ENCODE assay signal across 24 mouse cellular contexts in genomic region chr2:179937091-179937490, GRCm38 (mm10). TPM values are rescaled to one million over a fixed set of nuclear protein-coding genes. Genes with fewer than 3 reads are reported as not detected.
DNase-seq lines count a peak whose midpoint lies in the region; ATAC-seq and TF ChIP-seq lines count a peak whose summit lies in the region.
"Had no signal": no experiment of that assay in that cellular context is flagged by ENCODE, and none has a peak within 500 bp of the region (broad histone marks: within the 10 kb centered on the region; RNA-seq: fewer than 3 reads in every experiment).

No protein-coding gene starts in this region.

- WGBS in bone marrow, adult 2 months: 5% methylated on average over 4 of the region's 4 CpGs

- peaks cover 13% of the 10 kb centered on the region for H3K4me1 ChIP-seq in bone marrow, adult 2 months (ENCODE audit: control insufficient read depth, insufficient read depth, low read length)
- H3K4me1 ChIP-seq: intestine, embryonic 15.5 days had no signal

- peak; percentile 75 for DNase-seq in 416B (ENCODE audit: low read depth)
- no peak for DNase-seq in embryo, embryonic 10 days (ENCODE audit: low spot score)
- DNase-seq in thymus, postnatal 36 days: no peak
- no peak for DNase-seq in gastrocnemius, postnatal 10 days
- DNase-seq: adrenal gland, postnatal 10 days; B cell, adult 2 months; cerebellum, adult 2 months; cerebellum, postnatal 14 days; gastrocnemius, adult 2 months; gastrocnemius, postnatal 36 days; heart, adult 2 months; heart, postnatal 14 days had no signal

- H3K4me3 ChIP-seq in bone marrow, adult 2 months (replicated peaks; ENCODE audit: control insufficient read depth, low read depth, low read length): no peak overlapping the region
- H3K4me3 ChIP-seq: embryonic facial prominence, embryonic 10.5 days; erythroblast, embryonic 14.5 days; forebrain, embryonic 10.5 days; gastrocnemius, adult 2 months; heart, adult 2 months; heart, embryonic 15.5 days; hindbrain, embryonic 10.5 days; intestine, embryonic 15.5 days had no signal

- 0 out of 2 replicates have a peak overlapping the region, but pooled peaks have one; percentile 12 for H3K27ac ChIP-seq in bone marrow, adult 2 months (ENCODE audit: control insufficient read depth, insufficient read depth, low read depth, low read length, poor library complexity)
- H3K27ac ChIP-seq: embryonic facial prominence, embryonic 10.5 days; forebrain, embryonic 10.5 days; gastrocnemius, adult 2 months; heart, adult 2 months; heart, embryonic 15.5 days; hindbrain, embryonic 10.5 days; hindbrain, embryonic 14.5 days; intestine, embryonic 15.5 days had no signal

- no peak for TF ChIP-seq CTCF in bone marrow, adult 2 months (IDR thresholded peaks at IDR 0.05; ENCODE audit: control insufficient read depth, insufficient read depth, low read length)

- no peak for TF ChIP-seq POLR2A in bone marrow, adult 2 months (IDR thresholded peaks at IDR 0.05; ENCODE audit: borderline replicate concordance, control insufficient read depth, low read depth, low read length)

- ATAC-seq in granulocyte monocyte progenitor cell, adult 5-6 weeks (replicated peaks; ENCODE audit: poor library complexity, severe bottlenecking): peak; percentile 75
- ATAC-seq in megakaryocyte progenitor cell, adult 5-6 weeks (replicated peaks; ENCODE audit: poor library complexity): peak; percentile 66
- ATAC-seq: CD4-positive, CD25-positive, alpha-beta regulatory T cell, adult 4 months; forebrain, embryonic 14.5 days; intestine, embryonic 15.5 days had no signal

RNA-seq across cellular contexts. Expression of gene Taf4, which starts 39.4 kb away (rescaled TPM):
- 14.0 and 22.9 TPM in 2 replicates for polyA plus RNA-seq in bone marrow, adult 2 months (2011; ENCODE audit: insufficient read depth, insufficient read length, low replicate concordance, missing spikeins)
- total RNA-seq in granulocyte monocyte progenitor cell, adult 5-6 weeks (2014; fragmentation: Nextera tagmentation): 12.6 and 17.2 TPM in 2 replicates
- total RNA-seq in granulocyte monocyte progenitor cell, adult 5-6 weeks (2017): 13.5 and 14.1 TPM in 2 replicates
- total RNA-seq in megakaryocyte progenitor cell, adult 5-6 weeks (2015): 21.7 and 24.4 TPM in 2 replicates
- 15.1 and 18.0 TPM in 2 replicates for total RNA-seq in megakaryocyte progenitor cell, adult 5-6 weeks (2017)
- 10 to 100 TPM in 1 of 2 experiments, 1 to 10 TPM in 1; 9.9 to 13.3 TPM for total RNA-seq in gastrocnemius, postnatal 10 days (2021)
